Mouse (Mus musculus) brain, embryonic 14.5 days (tissue): ENCODE measurements around the gene Rftn1. TPM values are rescaled to one million over a fixed set of nuclear protein-coding genes. Genes with fewer than 3 reads are reported as not detected.

Source experiments
- DNase-seq: peaks from one replicate; pipeline ENCODE4 v3.0.0-alpha.2; 2011; ENCODE audit warnings: low read depth
- CTCF ChIP-seq: fragments of 200-500 bp; IDR thresholded peaks from 2 replicates; pipeline ENCODE4 v1.5.1; 2012; ENCODE audit warnings: inconsistent platforms, mild to moderate bottlenecking, moderate library complexity, borderline replicate concordance; ENCODE audit not compliant: insufficient read depth, insufficient read length; ENCODE audit errors: extremely low read depth
- POLR2A ChIP-seq: fragments of 200-500 bp; IDR thresholded peaks from 2 replicates; pipeline ENCODE4 v1.6.1; 2012; ENCODE audit warnings: mild to moderate bottlenecking, inconsistent platforms, borderline replicate concordance; ENCODE audit not compliant: poor library complexity, insufficient read depth, insufficient read length, severe bottlenecking; ENCODE audit errors: extremely low read depth
- polyA plus RNA-seq: library from polyadenylated mRNA; depleted of rRNA; stranded (reverse); fragments of >200 nt; gene quantifications from 2 replicates; pipeline ENCODE4 v1.2.3, GENCODE M21; 2012

Rftn1 gene
- polyA plus RNA-seq, 1 experiment: 17.7 TPM

DNA sequence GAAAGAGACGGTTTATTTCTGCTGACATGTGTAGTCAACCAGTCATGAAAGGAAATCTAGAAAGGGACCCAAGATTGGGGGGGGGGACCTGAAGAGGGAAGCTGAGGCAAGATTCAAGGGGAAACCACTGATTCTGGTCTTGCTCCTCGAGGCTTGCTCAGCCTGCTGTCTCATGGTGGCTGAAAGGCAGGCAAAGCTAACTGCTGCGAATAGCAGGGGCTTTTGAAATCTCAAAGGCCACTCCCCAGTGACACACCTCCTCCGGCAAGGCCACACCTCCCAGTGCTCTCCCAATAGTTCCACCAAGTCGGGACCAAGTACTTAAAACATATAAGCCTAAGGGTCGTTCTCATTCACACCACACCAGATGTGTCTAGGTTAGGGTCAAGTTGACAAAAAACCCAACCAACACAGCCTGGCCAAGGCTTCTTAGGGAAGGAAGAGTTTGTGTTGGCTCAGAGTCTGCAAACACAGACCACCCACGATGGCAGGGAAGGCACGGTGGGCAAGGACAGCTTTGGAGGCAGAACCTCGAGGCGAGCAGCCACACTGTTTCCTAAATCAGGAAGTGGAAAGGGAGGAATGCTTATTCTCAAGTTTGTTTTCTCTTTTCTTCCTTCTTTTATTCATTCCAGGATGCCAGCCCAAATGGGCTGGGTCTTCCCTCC is 5.7 kb upstream of the Rftn1 start:
- TF ChIP-seq POLR2A (no peak), CTCF (no peak)
- no peak for DNase-seq

DNA sequence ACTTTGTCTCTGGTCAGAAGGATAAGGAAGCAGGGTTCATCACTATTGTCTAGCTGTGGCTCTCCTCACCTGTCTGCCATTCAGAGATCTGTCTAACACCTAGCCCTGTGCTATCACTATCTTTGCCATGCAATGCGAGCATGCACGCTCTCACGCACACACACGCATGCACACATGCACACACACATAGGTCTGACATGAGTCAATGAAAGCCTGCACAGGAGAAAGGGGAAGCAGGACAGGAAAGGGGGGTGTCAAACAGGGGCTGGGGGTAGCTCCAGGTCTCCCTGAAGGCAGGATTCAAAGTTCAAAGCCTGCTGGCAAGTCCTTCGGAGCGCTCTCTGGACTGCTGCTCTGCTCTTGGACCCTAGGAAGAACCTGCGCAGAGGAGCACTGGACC is 4.9 kb upstream of the Rftn1 start:
- no peak for DNase-seq
- no peak for TF ChIP-seq POLR2A
- no peak for TF ChIP-seq CTCF

DNA sequence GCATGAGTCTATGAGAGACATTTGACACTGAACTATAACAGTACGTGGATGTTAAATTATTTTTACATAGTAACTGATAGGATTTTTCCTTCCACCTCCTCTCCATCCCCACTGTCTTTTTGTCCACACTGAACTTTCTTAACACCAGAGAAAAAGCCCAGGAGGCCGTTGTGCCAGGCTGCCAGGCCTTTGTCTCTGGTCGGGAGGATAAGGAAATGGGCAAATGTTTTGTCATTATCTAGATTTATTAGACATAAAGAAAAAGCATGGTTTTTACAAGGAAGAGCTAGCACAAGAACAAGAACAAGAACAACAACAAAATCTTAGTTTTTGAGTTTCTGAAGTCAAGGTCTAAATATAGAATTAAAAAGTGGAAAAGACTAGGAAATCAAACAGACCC is 4.1 kb upstream of the Rftn1 start:
- DNase-seq: no peak

DNA sequence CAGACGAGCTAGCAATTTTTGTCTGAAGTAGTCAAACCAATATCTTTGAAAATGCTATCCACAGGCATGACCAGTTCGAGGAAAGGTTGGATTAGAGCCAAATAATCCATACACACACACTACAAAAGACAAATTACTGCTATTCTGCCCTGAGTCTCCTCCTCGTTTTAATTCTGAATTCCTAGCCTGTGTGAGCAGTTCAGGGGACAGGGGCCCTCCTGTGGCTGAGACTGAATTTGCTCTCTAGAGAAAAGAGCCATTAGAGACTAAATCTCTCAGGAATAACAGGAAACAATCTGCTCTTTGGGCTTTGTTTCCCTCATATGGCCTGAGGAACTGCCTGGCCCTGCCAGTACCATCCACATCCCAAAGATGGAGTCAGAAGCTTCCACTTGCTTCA is 3.2 kb upstream of the Rftn1 start:
- TF ChIP-seq CTCF: peak; percentile 57; the same call in 1 of the 2 replicates
- TF ChIP-seq POLR2A: no peak
- peak; percentile 73 for DNase-seq

More for the DNA sequence above, 4.1 kb upstream of the Rftn1 start:
- TF ChIP-seq POLR2A: no peak
- no peak for TF ChIP-seq CTCF

DNA sequence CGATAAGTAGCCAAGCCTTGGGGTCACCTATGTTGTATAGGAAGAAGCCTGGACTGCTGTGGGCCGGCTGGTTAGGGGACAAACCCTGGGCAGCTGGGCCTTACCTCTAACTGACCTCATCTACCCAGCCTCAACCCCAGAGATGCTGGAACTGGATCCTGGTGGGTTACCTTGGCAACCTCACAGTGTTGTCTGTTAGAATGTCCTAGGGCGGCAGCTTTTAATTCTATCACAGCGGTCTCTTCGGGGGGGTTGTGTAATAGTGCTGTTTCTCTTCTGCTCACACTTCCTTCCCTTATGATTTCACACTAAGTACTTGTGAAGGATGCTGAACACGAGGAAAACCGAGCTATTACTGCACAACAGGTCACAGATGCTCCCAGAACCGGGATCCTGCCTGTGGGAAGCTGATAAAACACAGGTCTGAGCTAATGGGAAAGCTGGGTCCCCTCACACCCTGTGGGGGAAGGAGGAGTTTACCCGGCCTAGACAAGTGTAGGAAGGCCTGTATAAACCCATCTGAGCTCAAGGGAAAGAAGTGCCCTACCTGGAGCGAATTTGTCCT is 2.0 kb upstream of the Rftn1 start:
- TF ChIP-seq CTCF (no peak), POLR2A (no peak)
- peak; percentile 55 for DNase-seq

DNA sequence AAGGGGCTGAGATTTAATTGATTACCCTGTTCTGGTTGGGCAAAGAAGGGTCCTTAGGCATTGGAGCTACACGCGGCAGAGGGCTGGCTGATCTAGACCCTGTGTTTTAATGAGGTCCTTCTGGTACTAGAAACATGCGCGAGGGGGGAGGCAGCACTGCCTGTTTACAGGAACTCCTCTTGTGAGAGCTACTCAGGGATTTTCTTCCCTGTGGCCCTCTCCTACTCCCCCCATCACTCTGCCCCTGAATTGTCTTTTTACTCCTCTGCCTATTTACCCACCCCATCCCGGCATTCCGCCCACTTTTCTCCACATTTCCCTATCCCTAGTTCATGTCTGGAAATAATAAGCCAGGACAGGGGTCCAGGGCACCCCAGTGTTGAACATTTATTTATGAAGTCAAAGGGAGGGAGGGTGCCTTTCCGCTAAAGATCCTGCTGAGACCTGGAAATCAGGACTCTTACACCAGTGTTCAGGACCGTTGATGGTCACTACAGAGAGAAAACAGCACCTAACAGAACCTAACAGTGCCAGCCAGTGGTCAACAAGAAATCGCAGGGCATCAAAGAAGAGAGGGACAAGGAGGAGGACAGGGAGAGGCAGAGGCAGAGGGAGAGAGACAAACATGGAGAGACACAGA is 964 bp upstream of the Rftn1 start:
- no peak for DNase-seq
- no peak for TF ChIP-seq CTCF
- no peak for TF ChIP-seq POLR2A

DNA sequence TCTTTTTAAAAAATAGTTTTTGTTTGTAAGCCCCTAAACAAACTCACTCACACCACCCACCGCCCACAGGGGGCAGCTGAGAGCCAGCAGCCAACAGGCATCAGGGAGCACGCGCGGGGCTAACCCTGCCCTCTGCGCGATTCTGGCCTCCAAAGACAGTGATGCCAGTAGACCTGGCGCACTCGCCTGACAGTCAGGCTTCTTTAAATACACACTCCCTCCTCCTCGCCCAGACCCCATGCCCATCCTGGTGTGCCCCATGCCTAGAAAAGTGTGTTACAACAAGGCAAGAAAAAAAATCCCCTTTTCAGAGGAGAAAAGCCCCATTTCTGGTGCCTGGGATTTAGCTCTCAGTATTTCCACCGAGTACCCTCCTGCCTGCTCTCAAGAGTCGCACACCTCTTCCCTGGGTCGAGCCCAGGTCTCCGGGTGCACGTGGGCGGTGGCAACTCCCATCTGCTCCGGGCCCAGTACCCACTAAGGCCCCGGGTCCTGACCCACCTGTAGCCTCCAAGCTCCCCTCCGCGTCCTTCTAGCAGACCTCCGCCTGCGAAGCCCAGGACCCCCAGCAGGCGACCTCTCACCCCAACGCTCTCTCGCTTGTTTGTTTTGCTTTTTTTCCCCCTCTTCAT is 977 bp downstream of the Rftn1 start:
- peak; percentile 72 for DNase-seq
- peak; percentile 65 for TF ChIP-seq CTCF
- no peak for TF ChIP-seq POLR2A

DNA sequence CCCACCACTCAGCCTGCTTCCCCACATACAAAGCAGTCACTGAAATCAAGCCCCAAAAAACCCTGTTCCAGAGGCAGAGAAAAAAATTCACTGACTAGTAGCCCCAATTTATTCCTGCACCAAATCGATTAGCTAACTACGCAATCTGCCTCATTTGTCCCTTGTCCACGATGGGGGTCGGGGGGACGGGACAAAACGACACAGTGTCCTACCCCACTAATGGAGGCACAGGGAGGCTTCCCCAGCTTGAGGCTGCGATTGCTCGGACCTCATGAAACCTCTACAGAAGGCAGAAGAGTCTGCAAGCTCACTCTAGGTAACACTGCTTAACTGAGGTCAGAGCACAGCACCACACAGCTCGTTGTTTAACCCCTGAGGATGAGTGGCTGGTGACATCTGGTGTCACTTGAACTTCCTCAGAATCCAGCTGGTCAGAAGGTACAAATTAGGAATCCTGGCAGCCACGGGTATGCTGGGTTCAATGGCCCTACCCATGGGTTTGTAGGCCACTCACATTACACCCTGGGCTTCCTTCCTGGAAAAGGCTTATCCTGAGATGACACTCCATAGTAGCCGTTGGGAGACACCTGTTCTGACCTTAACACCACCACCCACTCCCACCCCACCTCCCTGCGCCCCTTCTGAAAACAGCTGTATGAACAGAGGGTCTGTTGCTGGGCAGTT is 1.7 kb downstream of the Rftn1 start:
- DNase-seq: no peak
- TF ChIP-seq CTCF (no peak), POLR2A (no peak)

DNA sequence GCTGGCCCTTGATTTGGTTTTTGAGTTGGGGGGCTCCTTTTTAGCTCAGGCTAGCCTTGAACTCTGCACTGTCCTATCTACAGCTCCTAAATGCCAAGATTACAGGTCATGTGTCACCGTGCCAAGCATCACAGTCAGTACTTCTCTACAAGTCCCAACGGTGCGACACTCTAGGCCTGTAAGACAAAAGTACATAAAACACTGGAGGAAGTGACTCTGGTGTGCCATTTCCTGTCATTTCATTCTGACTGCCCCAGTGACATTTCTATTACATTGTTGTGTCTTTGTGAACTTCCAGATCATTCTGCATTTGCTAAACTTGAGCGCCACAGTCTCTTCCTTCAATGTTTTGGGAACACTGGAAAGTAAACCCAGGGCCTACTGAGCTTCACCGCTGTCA is 4.9 kb downstream of the Rftn1 start:
- no peak for DNase-seq
- no peak for TF ChIP-seq POLR2A
- no peak for TF ChIP-seq CTCF

DNA sequence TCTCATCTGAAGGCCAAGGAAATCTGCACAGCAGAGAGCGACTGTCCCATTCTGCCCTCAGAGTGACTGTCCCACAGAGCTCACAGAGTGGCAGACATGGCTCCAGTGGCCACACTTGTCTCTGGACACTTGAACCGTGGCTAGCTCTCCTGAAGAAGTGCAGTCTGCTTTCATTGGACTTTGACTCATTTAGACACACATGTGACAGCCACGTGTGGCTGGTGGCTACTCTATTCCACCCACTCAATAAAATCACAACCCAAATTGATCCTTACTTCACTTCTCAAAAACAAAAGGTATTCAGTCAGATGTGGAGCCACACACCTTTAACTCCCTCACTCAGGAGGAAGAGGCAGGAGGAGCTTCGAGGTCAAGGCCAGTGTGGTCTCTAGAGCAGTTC is 5.4 kb downstream of the Rftn1 start:
- DNase-seq: no peak
- TF ChIP-seq POLR2A (no peak), CTCF (no peak)
